Mouse (Mus musculus): ENCODE results near the gene B020004J07Rik. TPM values are rescaled to one million over a fixed set of nuclear protein-coding genes. Genes with fewer than 3 reads are reported as not detected.

Gene B020004J07Rik
- total RNA-seq (2023): not detected

DNA sequence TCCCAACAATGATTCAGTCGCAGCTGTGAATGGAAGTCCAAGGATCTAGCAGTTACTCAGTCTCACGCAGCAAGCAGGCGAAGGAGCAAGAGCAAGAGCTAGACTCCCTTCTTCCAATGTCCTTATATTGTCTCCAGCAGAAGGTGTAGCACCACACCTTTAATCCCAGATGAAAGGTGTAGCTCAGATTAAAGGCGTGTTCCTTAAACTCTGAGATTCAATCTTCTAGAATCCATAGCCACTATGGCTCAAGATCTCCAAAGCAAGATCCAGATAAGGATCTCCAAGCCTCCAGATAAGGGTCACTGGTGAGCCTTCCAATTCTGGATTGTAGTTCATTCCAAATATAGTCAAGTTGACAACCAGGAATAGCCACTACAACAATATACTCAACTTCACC, at the start of gene B020004J07Rik:
Gene B020004J07Rik (minus strand): TSS at position 101 of the 400 bp plus-strand sequence.

Other genes with a start within 250 kb of the B020004J07Rik start
- gene Leprot, start 196.3 kb downstream of the B020004J07Rik start, total RNA-seq (2023): 10 to 100 TPM; 20.3 to 21.4 TPM
- under 1 TPM in 1 of 2 experiments, not detected in 1; 0.23 TPM for gene Lepr, start 126.6 kb downstream of the B020004J07Rik start, total RNA-seq (2023)
- gene C130073F10Rik, start 49.8 kb upstream of the B020004J07Rik start, total RNA-seq (2023): not detected
- gene Gm12800, start 65.1 kb upstream of the B020004J07Rik start, total RNA-seq (2023): not detected
- not detected for gene Gm12794, start 96.4 kb upstream of the B020004J07Rik start, total RNA-seq (2023)
- gene Gm12790, start 137.0 kb upstream of the B020004J07Rik start, total RNA-seq (2023): not detected
- not detected for gene Gm12789, start 142.6 kb upstream of the B020004J07Rik start, total RNA-seq (2023)
- 100 to 1,000 TPM; 116 to 125 TPM for gene Pde4b, start 243.5 kb upstream of the B020004J07Rik start, total RNA-seq (2023)

Measured in T-cell, adult 66 days (primary cell).